Mouse (Mus musculus): ENCODE data around the gene Vps4a.

The Vps4a gene

GRCm38 (mm10) chr8:107049480-107049879, 18.5 kb downstream of the Vps4a start:
- no peak for DNase-seq (ENCODE audit: low read depth)

GRCm38 (mm10) chr8:107052046-107052445, 21.0 kb downstream of the Vps4a start:
- DNase-seq (ENCODE audit: low read depth), result no peak

- DNase-seq (ENCODE audit: low read depth), result peak; percentile 98
These were observed 25.3 kb downstream of the Vps4a start, which contains the start of the genes Cog8 and Nip7 for GRCm38 (mm10) chr8:107056076-107056972. TSS of gene Cog8 (minus strand) at chr8:107056689. TSS of gene Nip7 (plus strand) at chr8:107056877.

GRCm38 (mm10) chr8:107056973-107057369, 25.9 kb downstream of the Vps4a start:
- no peak for DNase-seq (ENCODE audit: low read depth)

- DNase-seq (ENCODE audit: low read depth), result no peak
These were observed 31.6 kb downstream of the Vps4a start for GRCm38 (mm10) chr8:107062613-107063012.

- DNase-seq (ENCODE audit: low read depth), result no peak
These were observed 34.8 kb downstream of the Vps4a start, which contains the start of gene Tmed6 for GRCm38 (mm10) chr8:107065511-107066496. TSS of gene Tmed6 (minus strand) at chr8:107065644.

GRCm38 (mm10) chr8:107073706-107074105, 42.7 kb downstream of the Vps4a start:
- DNase-seq (ENCODE audit: low read depth), result peak; percentile 46

- no peak for DNase-seq (ENCODE audit: low read depth)
These were observed 43.1 kb downstream of the Vps4a start for GRCm38 (mm10) chr8:107074128-107074527.

- no peak for DNase-seq (ENCODE audit: low read depth)
These were observed 45.3 kb downstream of the Vps4a start for GRCm38 (mm10) chr8:107076239-107076888.

GRCm38 (mm10) chr8:107085358-107085757, 54.3 kb downstream of the Vps4a start:
- peak; percentile 35 for DNase-seq (ENCODE audit: low read depth)

- no peak for DNase-seq (ENCODE audit: low read depth)
These were observed 55.0 kb downstream of the Vps4a start for GRCm38 (mm10) chr8:107086018-107086417.

GRCm38 (mm10) chr8:107088526-107089063, 57.6 kb downstream of the Vps4a start:
- no peak for DNase-seq (ENCODE audit: low read depth)

GRCm38 (mm10) chr8:107090531-107090930, 59.5 kb downstream of the Vps4a start:
- DNase-seq (ENCODE audit: low read depth), result no peak
